Mouse (Mus musculus) kidney, postnatal 4 days (tissue): Measurements from ENCODE around the gene Tet3.
"Not testable (repeated sequence)": the region's sequence is repeated elsewhere in the genome, so short reads cannot be mapped to it uniquely, and the experiment has no call there.

Experiments used
- DNase-seq, 2 experiments: peaks; one replicate each; pipeline ENCODE4 v3.0.0; 2021; ENCODE audit warnings: mixed read lengths in 2 of 2

Tet3 gene

GRCm38 (mm10) chr6:83361523-83362248 is 97.2 kb downstream of the Tet3 start:
- no peak for DNase-seq

GRCm38 (mm10) chr6:83357436-83357835 is 101.4 kb downstream of the Tet3 start:
- no peak for DNase-seq

GRCm38 (mm10) chr6:83356569-83357138 is 102.2 kb downstream of the Tet3 start:
- DNase-seq: peak; percentile 91

GRCm38 (mm10) chr6:83354856-83355781 is 103.8 kb downstream of the Tet3 start:
- no peak for DNase-seq

- no peak for DNase-seq
Observed at GRCm38 (mm10) chr6:83352666-83353410, 106.0 kb downstream of the Tet3 start.

- DNase-seq: no peak
Observed at GRCm38 (mm10) chr6:83351490-83352160, 107.3 kb downstream of the Tet3 start.

- no peak for DNase-seq
Observed at GRCm38 (mm10) chr6:83350851-83351405, 108.0 kb downstream of the Tet3 start.

- DNase-seq: no peak
Observed at GRCm38 (mm10) chr6:83350172-83350571, 108.7 kb downstream of the Tet3 start.

- DNase-seq: peak; percentile 95 to 96
Observed at GRCm38 (mm10) chr6:83349274-83349958, 109.5 kb downstream of the Tet3 start.

- no peak for DNase-seq
Observed at GRCm38 (mm10) chr6:83348873-83349272, 110.0 kb downstream of the Tet3 start, which contains the start of gene Bola3. Bola3 (plus strand) TSS chr6:83349147.

GRCm38 (mm10) chr6:83347916-83348315 is 111.0 kb downstream of the Tet3 start:
- no peak for DNase-seq

- not testable (repeated sequence) for DNase-seq
Observed at GRCm38 (mm10) chr6:83345285-83345684, 113.6 kb downstream of the Tet3 start.

GRCm38 (mm10) chr6:83342957-83343356 is 115.9 kb downstream of the Tet3 start:
- DNase-seq: no peak

GRCm38 (mm10) chr6:83341387-83341786 is 117.5 kb downstream of the Tet3 start:
- no peak for DNase-seq

GRCm38 (mm10) chr6:83327591-83328190 is 131.2 kb downstream of the Tet3 start:
- DNase-seq: no peak

GRCm38 (mm10) chr6:83326761-83327160 is 132.1 kb downstream of the Tet3 start:
- DNase-seq: no peak

- no peak for DNase-seq
Observed at GRCm38 (mm10) chr6:83326394-83326736, 132.5 kb downstream of the Tet3 start.

GRCm38 (mm10) chr6:83325525-83326393 is 133.1 kb downstream of the Tet3 start, which contains the start of the genes Mthfd2 and Mob1a:
Mthfd2 (minus strand) TSS chr6:83325908.
Mob1a (plus strand) TSS chr6:83326016.
- DNase-seq: peak; percentile 94 to 97

- no peak for DNase-seq
Observed at GRCm38 (mm10) chr6:83323652-83324419, 135.0 kb downstream of the Tet3 start.
